Mouse (Mus musculus) neural tube, postnatal 0 days (tissue): ENCODE data around the gene Tent5d. TPM values are rescaled to one million over a fixed set of nuclear protein-coding genes. Genes with fewer than 3 reads are reported as not detected.

Experiments used
- polyA plus RNA-seq: library from polyadenylated mRNA; unstranded; fragments of >200 nt; fragmentation: Nextera tagmentation; extraction: Ambion mirVana; gene quantifications from 2 replicates; pipeline ENCODE4 v1.2.1, GENCODE M21; 2015

Tent5d gene
- not detected in 2 replicates for polyA plus RNA-seq

DNA sequence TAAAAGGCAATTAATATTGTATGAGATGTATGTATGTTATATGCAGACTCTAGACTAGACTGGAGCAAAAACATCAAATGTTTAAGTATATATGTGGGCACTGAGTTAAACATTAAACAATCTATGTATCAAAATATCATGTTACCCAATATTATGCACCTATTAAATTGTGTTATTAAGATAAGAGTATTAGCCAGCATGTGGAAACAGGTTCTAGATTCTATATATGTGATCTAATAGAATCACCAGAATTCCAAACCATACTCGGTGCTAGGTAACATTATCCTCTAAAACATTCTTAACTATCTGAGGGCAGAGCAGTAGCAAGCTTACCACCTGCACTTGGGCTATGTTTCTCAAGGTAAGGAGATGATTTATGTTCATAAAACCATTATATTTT lies at the start of gene Tent5d:
Gene Tent5d, plus strand, starts transcription at position 301 of the 400 bp plus-strand sequence.

DNA sequence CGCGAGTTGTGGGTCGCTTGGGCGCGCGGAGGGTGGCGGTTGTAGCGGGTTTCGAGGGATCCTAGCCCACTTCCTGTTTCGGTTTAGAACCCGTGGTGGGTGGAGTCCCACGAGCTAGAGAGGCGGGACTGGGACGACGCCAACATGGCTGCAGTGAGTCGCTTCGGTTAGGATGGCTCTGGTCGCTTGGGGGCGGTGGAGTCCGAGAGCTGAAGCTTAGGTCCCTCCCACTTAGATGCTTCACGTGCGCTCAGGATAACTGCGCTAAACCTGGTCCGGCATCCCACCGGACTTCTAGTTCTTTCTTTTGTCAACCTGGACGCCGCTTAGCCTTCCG lies 23.8 kb downstream of the Tent5d start, which contains the start of gene 2610002M06Rik:
Gene 2610002M06Rik, minus strand, starts transcription at position 117 of the 337 bp plus-strand sequence.

Other genes starting within 250 kb of the Tent5d start
- gene Tbx22, start 124.6 kb upstream of the Tent5d start, polyA plus RNA-seq: 0.12 TPM in 1 of 2 replicates, not detected in the other
- gene 2610002M06Rik, start 23.7 kb downstream of the Tent5d start, polyA plus RNA-seq: 17.2 and 18.1 TPM in 2 replicates
- gene Gm732, start 155.9 kb downstream of the Tent5d start, polyA plus RNA-seq: not detected in 2 replicates